Mouse (Mus musculus): ENCODE results near the gene Ifnab. TPM values are rescaled to one million over a fixed set of nuclear protein-coding genes. Genes with fewer than 3 reads are reported as not detected.

Gene Ifnab
- polyA plus RNA-seq (2015; fragmentation: Illumina TruSeq; extraction: RNeasy Lipid Tissue Mini Kit (QIAGEN cat#74804); ENCODE audit: insufficient read depth, low replicate concordance): not detected

GRCm38 (mm10) chr4:88691259-88691658 is at the start of gene Ifnab:
Gene Ifnab, minus strand, starts transcription at chr4:88691359.

GRCm38 (mm10) chr4:88721791-88722721 is 30.9 kb upstream of the Ifnab start, which contains the start of the genes Gm26566 and Klhl9:
Gene Gm26566, plus strand, starts transcription at chr4:88721805.
Gene Klhl9, minus strand, starts transcription at chr4:88722465.

DNA sequence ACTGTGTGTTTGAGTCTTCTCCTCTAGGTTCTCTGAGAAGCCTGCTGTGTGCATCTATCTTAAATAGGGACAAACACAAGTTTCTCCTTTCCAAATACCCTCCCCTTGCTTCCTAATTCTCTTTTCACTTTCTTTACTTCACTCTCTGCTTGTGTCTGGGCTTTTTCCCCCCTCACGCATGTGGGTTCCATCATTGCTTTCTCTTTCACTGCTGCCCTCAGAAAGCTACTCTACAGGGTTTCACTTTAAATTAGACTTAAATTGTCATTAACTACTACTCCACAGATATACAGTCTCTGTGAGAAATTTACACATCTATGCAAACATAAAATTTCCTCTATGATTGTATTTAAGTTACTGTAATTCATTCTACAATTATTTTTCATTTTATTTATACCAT is 7.3 kb downstream of the Ifnab start, which contains the start of gene Ifna2:
Gene Ifna2 (minus strand): TSS at position 101 of the 400 bp plus-strand sequence.

GRCm38 (mm10) chr4:88676824-88677223 is 14.3 kb downstream of the Ifnab start, which contains the start of gene Ifna16:
Gene Ifna16, minus strand, starts transcription at chr4:88676924.

DNA sequence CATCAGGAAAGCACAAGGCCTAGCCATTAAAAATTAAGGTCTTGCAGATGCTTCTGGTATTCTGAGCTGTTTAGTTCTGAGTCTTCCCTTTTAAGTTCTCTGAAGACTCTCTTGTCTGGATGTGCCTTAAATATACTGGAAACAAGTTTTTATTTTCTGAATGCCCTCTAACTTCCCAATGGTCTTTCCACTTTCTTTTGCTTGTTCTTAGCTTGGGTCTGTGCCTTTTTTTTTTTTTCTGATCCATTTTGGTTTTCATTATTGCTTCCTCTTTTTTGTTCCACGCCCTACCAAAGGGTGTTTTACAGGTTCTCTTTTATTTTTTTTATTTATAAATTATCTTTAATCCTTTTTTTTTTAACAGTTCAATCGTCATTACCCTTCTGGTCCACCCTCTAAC is 46.8 kb downstream of the Ifnab start, which contains the start of gene Ifna13:
Gene Ifna13 (minus strand): TSS at position 101 of the 400 bp plus-strand sequence.

Other genes with a start within 250 kb of the Ifnab start
- gene Ifnb1, start 168.6 kb downstream of the Ifnab start, polyA plus RNA-seq (2015; fragmentation: Illumina TruSeq; extraction: RNeasy Lipid Tissue Mini Kit (QIAGEN cat#74804); ENCODE audit: insufficient read depth, low replicate concordance): not detected
- gene Ifna15, start 133.1 kb downstream of the Ifnab start, polyA plus RNA-seq (2015; fragmentation: Illumina TruSeq; extraction: RNeasy Lipid Tissue Mini Kit (QIAGEN cat#74804); ENCODE audit: insufficient read depth, low replicate concordance): not detected
- gene Ifna14, start 119.6 kb downstream of the Ifnab start, polyA plus RNA-seq (2015; fragmentation: Illumina TruSeq; extraction: RNeasy Lipid Tissue Mini Kit (QIAGEN cat#74804); ENCODE audit: insufficient read depth, low replicate concordance): not detected
- gene Ifna9, start 99.0 kb downstream of the Ifnab start, polyA plus RNA-seq (2015; fragmentation: Illumina TruSeq; extraction: RNeasy Lipid Tissue Mini Kit (QIAGEN cat#74804); ENCODE audit: insufficient read depth, low replicate concordance): not detected
- gene Ifna12, start 88.0 kb downstream of the Ifnab start, polyA plus RNA-seq (2015; fragmentation: Illumina TruSeq; extraction: RNeasy Lipid Tissue Mini Kit (QIAGEN cat#74804); ENCODE audit: insufficient read depth, low replicate concordance): not detected
- gene C87499, start 56.9 kb downstream of the Ifnab start, polyA plus RNA-seq (2015; fragmentation: Illumina TruSeq; extraction: RNeasy Lipid Tissue Mini Kit (QIAGEN cat#74804); ENCODE audit: insufficient read depth, low replicate concordance): not detected
- not detected for gene Ifna13, start 46.9 kb downstream of the Ifnab start, polyA plus RNA-seq (2015; fragmentation: Illumina TruSeq; extraction: RNeasy Lipid Tissue Mini Kit (QIAGEN cat#74804); ENCODE audit: insufficient read depth, low replicate concordance)
- gene Ifna16, start 14.4 kb downstream of the Ifnab start, polyA plus RNA-seq (2015; fragmentation: Illumina TruSeq; extraction: RNeasy Lipid Tissue Mini Kit (QIAGEN cat#74804); ENCODE audit: insufficient read depth, low replicate concordance): not detected
- not detected for gene Ifna2, start 7.4 kb downstream of the Ifnab start, polyA plus RNA-seq (2015; fragmentation: Illumina TruSeq; extraction: RNeasy Lipid Tissue Mini Kit (QIAGEN cat#74804); ENCODE audit: insufficient read depth, low replicate concordance)
- gene Gm26566, start 30.4 kb upstream of the Ifnab start, polyA plus RNA-seq (2015; fragmentation: Illumina TruSeq; extraction: RNeasy Lipid Tissue Mini Kit (QIAGEN cat#74804); ENCODE audit: insufficient read depth, low replicate concordance): not detected
- gene Klhl9, start 31.1 kb upstream of the Ifnab start, polyA plus RNA-seq (2015; fragmentation: Illumina TruSeq; extraction: RNeasy Lipid Tissue Mini Kit (QIAGEN cat#74804); ENCODE audit: insufficient read depth, low replicate concordance): 49.2 TPM
- not detected for gene Gm13271, start 63.5 kb upstream of the Ifnab start, polyA plus RNA-seq (2015; fragmentation: Illumina TruSeq; extraction: RNeasy Lipid Tissue Mini Kit (QIAGEN cat#74804); ENCODE audit: insufficient read depth, low replicate concordance)
- not detected for gene Gm13283, start 68.8 kb upstream of the Ifnab start, polyA plus RNA-seq (2015; fragmentation: Illumina TruSeq; extraction: RNeasy Lipid Tissue Mini Kit (QIAGEN cat#74804); ENCODE audit: insufficient read depth, low replicate concordance)
- not detected for gene Gm13290, start 82.5 kb upstream of the Ifnab start, polyA plus RNA-seq (2015; fragmentation: Illumina TruSeq; extraction: RNeasy Lipid Tissue Mini Kit (QIAGEN cat#74804); ENCODE audit: insufficient read depth, low replicate concordance)
- not detected for gene Gm13289, start 85.6 kb upstream of the Ifnab start, polyA plus RNA-seq (2015; fragmentation: Illumina TruSeq; extraction: RNeasy Lipid Tissue Mini Kit (QIAGEN cat#74804); ENCODE audit: insufficient read depth, low replicate concordance)
- gene Gm13272, start 88.5 kb upstream of the Ifnab start, polyA plus RNA-seq (2015; fragmentation: Illumina TruSeq; extraction: RNeasy Lipid Tissue Mini Kit (QIAGEN cat#74804); ENCODE audit: insufficient read depth, low replicate concordance): not detected
- gene Ifnz, start 90.8 kb upstream of the Ifnab start, polyA plus RNA-seq (2015; fragmentation: Illumina TruSeq; extraction: RNeasy Lipid Tissue Mini Kit (QIAGEN cat#74804); ENCODE audit: insufficient read depth, low replicate concordance): not detected
- gene Gm13276, start 94.3 kb upstream of the Ifnab start, polyA plus RNA-seq (2015; fragmentation: Illumina TruSeq; extraction: RNeasy Lipid Tissue Mini Kit (QIAGEN cat#74804); ENCODE audit: insufficient read depth, low replicate concordance): not detected
- not detected for gene Gm13277, start 97.3 kb upstream of the Ifnab start, polyA plus RNA-seq (2015; fragmentation: Illumina TruSeq; extraction: RNeasy Lipid Tissue Mini Kit (QIAGEN cat#74804); ENCODE audit: insufficient read depth, low replicate concordance)
- not detected for gene Gm13278, start 100.2 kb upstream of the Ifnab start, polyA plus RNA-seq (2015; fragmentation: Illumina TruSeq; extraction: RNeasy Lipid Tissue Mini Kit (QIAGEN cat#74804); ENCODE audit: insufficient read depth, low replicate concordance)
- not detected for gene Gm13275, start 103.1 kb upstream of the Ifnab start, polyA plus RNA-seq (2015; fragmentation: Illumina TruSeq; extraction: RNeasy Lipid Tissue Mini Kit (QIAGEN cat#74804); ENCODE audit: insufficient read depth, low replicate concordance)
- gene Gm13279, start 106.0 kb upstream of the Ifnab start, polyA plus RNA-seq (2015; fragmentation: Illumina TruSeq; extraction: RNeasy Lipid Tissue Mini Kit (QIAGEN cat#74804); ENCODE audit: insufficient read depth, low replicate concordance): not detected
- not detected for gene Gm13285, start 108.3 kb upstream of the Ifnab start, polyA plus RNA-seq (2015; fragmentation: Illumina TruSeq; extraction: RNeasy Lipid Tissue Mini Kit (QIAGEN cat#74804); ENCODE audit: insufficient read depth, low replicate concordance)
- not detected for gene Gm13287, start 111.9 kb upstream of the Ifnab start, polyA plus RNA-seq (2015; fragmentation: Illumina TruSeq; extraction: RNeasy Lipid Tissue Mini Kit (QIAGEN cat#74804); ENCODE audit: insufficient read depth, low replicate concordance)
- not detected for gene Gm13288, start 114.2 kb upstream of the Ifnab start, polyA plus RNA-seq (2015; fragmentation: Illumina TruSeq; extraction: RNeasy Lipid Tissue Mini Kit (QIAGEN cat#74804); ENCODE audit: insufficient read depth, low replicate concordance)
- gene Ifna7, start 124.9 kb upstream of the Ifnab start, polyA plus RNA-seq (2015; fragmentation: Illumina TruSeq; extraction: RNeasy Lipid Tissue Mini Kit (QIAGEN cat#74804); ENCODE audit: insufficient read depth, low replicate concordance): not detected
- not detected for gene Ifna11, start 128.6 kb upstream of the Ifnab start, polyA plus RNA-seq (2015; fragmentation: Illumina TruSeq; extraction: RNeasy Lipid Tissue Mini Kit (QIAGEN cat#74804); ENCODE audit: insufficient read depth, low replicate concordance)
- gene Ifna6, start 136.1 kb upstream of the Ifnab start, polyA plus RNA-seq (2015; fragmentation: Illumina TruSeq; extraction: RNeasy Lipid Tissue Mini Kit (QIAGEN cat#74804); ENCODE audit: insufficient read depth, low replicate concordance): not detected
- not detected for gene Ifna5, start 144.2 kb upstream of the Ifnab start, polyA plus RNA-seq (2015; fragmentation: Illumina TruSeq; extraction: RNeasy Lipid Tissue Mini Kit (QIAGEN cat#74804); ENCODE audit: insufficient read depth, low replicate concordance)
- gene Ifna4, start 150.5 kb upstream of the Ifnab start, polyA plus RNA-seq (2015; fragmentation: Illumina TruSeq; extraction: RNeasy Lipid Tissue Mini Kit (QIAGEN cat#74804); ENCODE audit: insufficient read depth, low replicate concordance): not detected
- not detected for gene Ifna1, start 158.7 kb upstream of the Ifnab start, polyA plus RNA-seq (2015; fragmentation: Illumina TruSeq; extraction: RNeasy Lipid Tissue Mini Kit (QIAGEN cat#74804); ENCODE audit: insufficient read depth, low replicate concordance)
- gene Ifne, start 188.8 kb upstream of the Ifnab start, polyA plus RNA-seq (2015; fragmentation: Illumina TruSeq; extraction: RNeasy Lipid Tissue Mini Kit (QIAGEN cat#74804); ENCODE audit: insufficient read depth, low replicate concordance): not detected